Mouse (Mus musculus) brain, embryonic 14.5 days (tissue): ENCODE measurements around the gene Galnt15.

ENCODE experiments used
- CTCF ChIP-seq: fragments of 200-500 bp; IDR thresholded peaks from 2 replicates; pipeline ENCODE4 v1.5.1; 2012; ENCODE audit warnings: inconsistent platforms, mild to moderate bottlenecking, moderate library complexity, borderline replicate concordance; ENCODE audit not compliant: insufficient read depth, insufficient read length; ENCODE audit errors: extremely low read depth
- POLR2A ChIP-seq: fragments of 200-500 bp; IDR thresholded peaks from 2 replicates; pipeline ENCODE4 v1.6.1; 2012; ENCODE audit warnings: mild to moderate bottlenecking, inconsistent platforms, borderline replicate concordance; ENCODE audit not compliant: poor library complexity, insufficient read depth, insufficient read length, severe bottlenecking; ENCODE audit errors: extremely low read depth

DNA sequence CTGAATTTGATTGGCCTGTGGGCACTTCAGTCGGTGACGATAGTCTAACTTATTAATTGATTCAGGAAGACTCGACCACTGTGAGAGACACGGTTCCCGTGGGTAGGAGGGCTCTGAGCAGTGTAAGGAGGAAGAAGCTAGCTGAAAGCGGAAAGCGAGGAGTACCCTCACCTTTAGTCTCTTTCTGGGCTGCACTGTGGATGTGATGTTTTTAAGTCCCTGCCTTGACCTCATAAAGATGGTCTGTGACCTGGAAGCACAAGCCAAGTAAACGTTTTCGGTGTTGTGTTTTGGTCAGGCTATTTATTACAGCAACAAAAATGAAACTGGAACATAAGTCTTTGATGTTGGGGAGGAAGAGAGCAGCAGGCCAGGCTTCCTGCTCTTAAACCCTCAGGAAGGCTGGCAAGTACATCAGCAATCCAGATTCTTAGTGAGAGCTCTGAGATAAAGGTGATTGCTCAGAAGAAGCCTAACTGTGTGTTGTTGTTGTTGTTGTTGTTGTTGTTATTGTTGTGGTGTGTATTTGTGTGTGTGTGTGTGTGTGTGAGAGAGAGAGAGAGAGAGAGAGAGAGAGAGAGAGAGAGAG lies 23.0 kb upstream of the Galnt15 start:
- TF ChIP-seq CTCF (no peak), POLR2A (no peak)
